Mouse (Mus musculus): Measurements from ENCODE around the gene Dgcr8.

DNA sequence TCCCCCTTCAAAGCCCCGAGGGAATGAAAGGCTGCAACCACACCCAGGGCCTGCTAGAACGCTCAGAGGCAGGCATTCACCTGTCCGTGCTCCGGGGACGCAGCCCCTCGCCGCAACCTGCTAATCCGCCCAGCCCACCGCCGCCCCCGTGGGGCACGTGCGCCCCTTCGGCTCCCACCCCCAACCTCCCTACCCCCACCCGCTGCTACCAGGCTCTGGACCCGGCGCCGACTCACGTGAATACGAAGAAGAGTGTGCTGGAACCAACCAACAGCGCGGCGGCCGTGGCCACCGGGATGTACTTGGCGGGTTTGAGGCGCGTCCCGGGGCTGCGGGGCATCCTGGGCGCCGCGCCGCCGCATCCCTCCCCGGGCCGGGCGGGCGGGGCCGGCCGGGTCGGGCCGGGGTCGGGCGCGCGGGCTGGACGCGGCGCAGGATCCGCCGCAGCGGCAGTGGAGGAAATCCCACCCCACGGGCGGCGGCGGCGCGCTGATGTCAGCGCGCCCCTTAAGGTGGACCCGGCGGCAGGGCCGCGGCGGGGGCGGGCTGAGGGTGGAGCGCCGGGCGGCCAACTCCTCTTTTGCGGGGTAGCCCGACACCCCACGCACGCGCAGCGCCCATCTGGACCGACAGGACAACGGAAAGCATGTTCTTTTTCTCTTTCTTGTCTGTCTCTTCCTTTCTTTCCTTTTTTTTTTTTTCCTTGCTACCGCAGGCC is 54.2 kb downstream of the Dgcr8 start, which contains the start of gene Zdhhc8:
- TF ChIP-seq CTCF (IDR thresholded peaks at IDR 0.05; ENCODE audit: low read depth, low read length) (no peak), POLR2A (IDR thresholded peaks at IDR 0.05; ENCODE audit: extremely low read depth, insufficient read depth, low read length) (no peak)

Measured in liver, adult 2 months (tissue).